Mouse (Mus musculus): ENCODE measurements around the gene Rnf214.
A peak's percentile ranks its signal among the peaks of the same experiment; 100 is the strongest.

Rnf214 gene

GRCm38 (mm10) chr9:45893681-45894080, 13.0 kb downstream of the Rnf214 start:
- Histone ChIP-seq H3K4me3 (replicated peaks; ENCODE audit: low read length) (no peak overlapping the region), H3K4me1 (replicated peaks; ENCODE audit: low read depth, low read length) (peaks cover under 1% of the 10 kb centered on the region), H3K27me3 (ENCODE audit: insufficient read depth, low read length) (no peaks in the 10 kb centered on the region), H3K9me3 (ENCODE audit: low read length) (no peaks in the 10 kb centered on the region), H3K36me3 (ENCODE audit: insufficient read depth, low read length) (peaks cover 59% of the 10 kb centered on the region)
- TF ChIP-seq NANOG (IDR thresholded peaks at IDR 0.05; ENCODE audit: borderline replicate concordance, low read length), result no peak
- TF ChIP-seq POU5F1 (IDR thresholded peaks at IDR 0.05; ENCODE audit: borderline replicate concordance, low read length), result no peak
- no peak for TF ChIP-seq CTCF (conservative IDR thresholded peaks at IDR 0.05; ENCODE audit: low read length)

GRCm38 (mm10) chr9:45877928-45878327, 28.8 kb downstream of the Rnf214 start:
- peaks cover 18% of the 10 kb centered on the region for H3K36me3 ChIP-seq (ENCODE audit: insufficient read depth, low read length)
- H3K4me3 ChIP-seq (replicated peaks; ENCODE audit: low read length), result no peak overlapping the region
- H3K9me3 ChIP-seq (ENCODE audit: low read length), result no peaks in the 10 kb centered on the region
- H3K4me1 ChIP-seq (replicated peaks; ENCODE audit: low read depth, low read length), result no peaks in the 10 kb centered on the region
- TF ChIP-seq CTCF (conservative IDR thresholded peaks at IDR 0.05; ENCODE audit: low read length), result peak; percentile 13; the same call in 1 of the 2 replicates
- no peak for TF ChIP-seq NANOG (IDR thresholded peaks at IDR 0.05; ENCODE audit: borderline replicate concordance, low read length)
- no peaks in the 10 kb centered on the region for H3K27me3 ChIP-seq (ENCODE audit: insufficient read depth, low read length)

GRCm38 (mm10) chr9:45870265-45870664, 36.4 kb downstream of the Rnf214 start:
- no peaks in the 10 kb centered on the region for H3K27me3 ChIP-seq (ENCODE audit: insufficient read depth, low read length)
- H3K9me3 ChIP-seq (ENCODE audit: low read length), result no peaks in the 10 kb centered on the region
- H3K36me3 ChIP-seq (ENCODE audit: insufficient read depth, low read length), result peaks cover 66% of the 10 kb centered on the region
- H3K4me1 ChIP-seq (replicated peaks; ENCODE audit: low read depth, low read length), result no peaks in the 10 kb centered on the region
- no peak overlapping the region for H3K4me3 ChIP-seq (replicated peaks; ENCODE audit: low read length)
- TF ChIP-seq POU5F1 (IDR thresholded peaks at IDR 0.05; ENCODE audit: borderline replicate concordance, low read length) (no peak), NANOG (IDR thresholded peaks at IDR 0.05; ENCODE audit: borderline replicate concordance, low read length) (no peak)

GRCm38 (mm10) chr9:45869181-45869580, 37.5 kb downstream of the Rnf214 start:
- TF ChIP-seq CTCF (conservative IDR thresholded peaks at IDR 0.05; ENCODE audit: low read length) (no peak), POU5F1 (IDR thresholded peaks at IDR 0.05; ENCODE audit: borderline replicate concordance, low read length) (no peak), NANOG (IDR thresholded peaks at IDR 0.05; ENCODE audit: borderline replicate concordance, low read length) (no peak)
- Histone ChIP-seq H3K27me3 (ENCODE audit: insufficient read depth, low read length) (no peaks in the 10 kb centered on the region), H3K36me3 (ENCODE audit: insufficient read depth, low read length) (peaks cover 73% of the 10 kb centered on the region), H3K4me1 (replicated peaks; ENCODE audit: low read depth, low read length) (no peaks in the 10 kb centered on the region), H3K9me3 (ENCODE audit: low read length) (no peaks in the 10 kb centered on the region), H3K4me3 (replicated peaks; ENCODE audit: low read length) (no peak overlapping the region)

- Histone ChIP-seq H3K36me3 (ENCODE audit: insufficient read depth, low read length) (peaks cover 87% of the 10 kb centered on the region), H3K9me3 (ENCODE audit: low read length) (no peaks in the 10 kb centered on the region), H3K4me1 (replicated peaks; ENCODE audit: low read depth, low read length) (peaks cover 17% of the 10 kb centered on the region), H3K27me3 (ENCODE audit: insufficient read depth, low read length) (no peaks in the 10 kb centered on the region), H3K4me3 (replicated peaks; ENCODE audit: low read length) (no peak overlapping the region)
- no peak for TF ChIP-seq POU5F1 (IDR thresholded peaks at IDR 0.05; ENCODE audit: borderline replicate concordance, low read length)
- no peak for TF ChIP-seq NANOG (IDR thresholded peaks at IDR 0.05; ENCODE audit: borderline replicate concordance, low read length)
- TF ChIP-seq CTCF (conservative IDR thresholded peaks at IDR 0.05; ENCODE audit: low read length), result no peak
Observed at GRCm38 (mm10) chr9:45861813-45862212, 44.9 kb downstream of the Rnf214 start.

GRCm38 (mm10) chr9:45859364-45859763, 47.3 kb downstream of the Rnf214 start:
- H3K4me3 ChIP-seq (replicated peaks; ENCODE audit: low read length), result no peak overlapping the region
- TF ChIP-seq NANOG (IDR thresholded peaks at IDR 0.05; ENCODE audit: borderline replicate concordance, low read length), result no peak
- no peak for TF ChIP-seq CTCF (conservative IDR thresholded peaks at IDR 0.05; ENCODE audit: low read length)
- TF ChIP-seq POU5F1 (IDR thresholded peaks at IDR 0.05; ENCODE audit: borderline replicate concordance, low read length), result no peak

DNA sequence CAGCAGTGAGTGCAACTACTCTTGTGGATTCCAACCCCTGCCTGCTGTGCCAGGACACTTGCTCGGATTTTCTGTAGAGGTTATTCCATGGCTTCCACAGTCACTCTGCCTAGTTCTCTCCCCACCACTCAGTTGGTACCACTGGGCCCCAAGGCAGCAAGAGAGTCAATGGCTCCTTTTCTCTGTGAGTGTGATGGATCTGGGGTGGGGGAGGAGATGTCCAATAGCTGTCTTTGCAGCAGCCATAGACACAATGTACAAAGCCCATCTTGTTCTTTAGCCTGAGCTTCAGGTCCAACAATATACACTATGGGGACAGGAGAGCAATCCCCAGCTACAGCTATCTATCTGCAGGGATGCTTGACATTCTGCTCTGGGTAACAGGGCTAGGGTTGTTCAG, 52.6 kb downstream of the Rnf214 start:
- H3K4me1 ChIP-seq (replicated peaks; ENCODE audit: low read depth, low read length), result peaks cover 36% of the 10 kb centered on the region
- no peaks in the 10 kb centered on the region for H3K27me3 ChIP-seq (ENCODE audit: insufficient read depth, low read length)
- TF ChIP-seq POU5F1 (IDR thresholded peaks at IDR 0.05; ENCODE audit: borderline replicate concordance, low read length), result no peak
- no peak for TF ChIP-seq NANOG (IDR thresholded peaks at IDR 0.05; ENCODE audit: borderline replicate concordance, low read length)
- no peak for TF ChIP-seq CTCF (conservative IDR thresholded peaks at IDR 0.05; ENCODE audit: low read length)
- H3K4me3 ChIP-seq (replicated peaks; ENCODE audit: low read length), result no peak overlapping the region
- H3K9me3 ChIP-seq (ENCODE audit: low read length), result no peaks in the 10 kb centered on the region
- peaks cover 48% of the 10 kb centered on the region for H3K36me3 ChIP-seq (ENCODE audit: insufficient read depth, low read length)

More at GRCm38 (mm10) chr9:45859364-45859763, 47.3 kb downstream of the Rnf214 start:
- H3K9me3 ChIP-seq (ENCODE audit: low read length), result no peaks in the 10 kb centered on the region
- peaks cover 79% of the 10 kb centered on the region for H3K36me3 ChIP-seq (ENCODE audit: insufficient read depth, low read length)
- H3K4me1 ChIP-seq (replicated peaks; ENCODE audit: low read depth, low read length), result peaks cover 24% of the 10 kb centered on the region
- no peaks in the 10 kb centered on the region for H3K27me3 ChIP-seq (ENCODE audit: insufficient read depth, low read length)

- H3K4me1 ChIP-seq (replicated peaks; ENCODE audit: low read depth, low read length), result peaks cover 39% of the 10 kb centered on the region
- peaks cover 43% of the 10 kb centered on the region for H3K36me3 ChIP-seq (ENCODE audit: insufficient read depth, low read length)
- TF ChIP-seq NANOG (IDR thresholded peaks at IDR 0.05; ENCODE audit: borderline replicate concordance, low read length) (no peak), POU5F1 (IDR thresholded peaks at IDR 0.05; ENCODE audit: borderline replicate concordance, low read length) (no peak), CTCF (conservative IDR thresholded peaks at IDR 0.05; ENCODE audit: low read length) (no peak)
- H3K9me3 ChIP-seq (ENCODE audit: low read length), result no peaks in the 10 kb centered on the region
- H3K4me3 ChIP-seq (replicated peaks; ENCODE audit: low read length), result no peak overlapping the region
- H3K27me3 ChIP-seq (ENCODE audit: insufficient read depth, low read length), result no peaks in the 10 kb centered on the region
Observed at GRCm38 (mm10) chr9:45853695-45854094, 53.0 kb downstream of the Rnf214 start.

DNA sequence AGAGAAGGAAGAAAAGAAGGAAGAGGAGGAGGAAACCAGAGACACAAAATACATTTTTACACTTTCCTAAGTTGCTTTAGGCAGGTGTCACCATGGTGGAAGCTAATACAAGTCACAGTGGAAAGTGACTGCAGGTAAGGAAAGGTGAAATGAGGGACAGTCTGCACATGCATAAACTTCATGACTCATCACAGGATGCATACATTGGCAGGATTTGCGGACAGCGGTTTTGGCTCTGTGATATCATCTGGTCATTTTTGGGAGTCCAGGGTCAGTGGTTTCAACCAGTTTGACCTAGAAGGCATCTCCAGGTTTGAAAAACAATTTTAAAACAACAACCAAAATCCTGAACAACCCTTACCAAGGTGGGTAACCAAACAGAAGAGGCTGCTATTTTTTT, 54.9 kb downstream of the Rnf214 start:
- H3K4me3 ChIP-seq (replicated peaks; ENCODE audit: low read length), result no peak overlapping the region
- H3K36me3 ChIP-seq (ENCODE audit: insufficient read depth, low read length), result peaks cover 24% of the 10 kb centered on the region
- TF ChIP-seq NANOG (IDR thresholded peaks at IDR 0.05; ENCODE audit: borderline replicate concordance, low read length), result no peak
- no peak for TF ChIP-seq CTCF (conservative IDR thresholded peaks at IDR 0.05; ENCODE audit: low read length)
- TF ChIP-seq POU5F1 (IDR thresholded peaks at IDR 0.05; ENCODE audit: borderline replicate concordance, low read length), result no peak
- H3K9me3 ChIP-seq (ENCODE audit: low read length), result no peaks in the 10 kb centered on the region
- H3K4me1 ChIP-seq (replicated peaks; ENCODE audit: low read depth, low read length), result peaks cover 46% of the 10 kb centered on the region
- H3K27me3 ChIP-seq (ENCODE audit: insufficient read depth, low read length), result no peaks in the 10 kb centered on the region

Measured in E14TG2a.4 (cell line).